ENCODE assay signal across 19 mouse cellular contexts in the genomic region with DNA sequence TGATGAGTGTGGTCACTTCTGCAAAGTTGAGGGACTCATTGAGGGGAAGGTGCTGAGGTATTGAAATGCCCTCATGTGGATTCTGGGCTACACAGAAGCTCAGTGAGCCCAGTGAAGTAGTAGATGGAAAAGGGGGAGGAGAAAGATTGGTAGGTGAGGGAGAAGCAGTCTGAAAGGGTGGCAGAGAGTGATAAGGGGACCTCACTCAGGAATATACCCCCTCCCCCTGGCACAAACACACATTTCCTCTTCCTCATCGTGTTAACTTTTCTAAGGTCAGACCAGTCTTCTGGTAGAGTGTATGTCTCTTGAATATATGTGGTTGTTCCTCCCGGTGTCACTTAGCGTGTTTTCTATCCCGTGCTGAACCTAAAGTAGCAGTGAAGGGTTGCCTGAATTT. TPM values are rescaled to one million over a fixed set of nuclear protein-coding genes. Genes with fewer than 3 reads are reported as not detected.
"Had no signal": no experiment of that assay in that cellular context is flagged by ENCODE, and none has a peak within 500 bp of the region (broad histone marks: within the 10 kb centered on the region; RNA-seq: fewer than 3 reads in every experiment).

No protein-coding gene starts in this region.

- DNase-seq: lung, adult 18-20 months; lung, embryonic 14.5 days; lung, postnatal 10 days; lung, postnatal 4 days; right cerebral cortex, postnatal 14 days; thymus, adult 2 months; thymus, postnatal 25 days; thymus, postnatal 4 days had no signal

- H3K4me2 ChIP-seq: lung, embryonic 14.5 days; midbrain, embryonic 13.5 days; midbrain, embryonic 15.5 days; neural tube, embryonic 12.5 days; stomach, embryonic 15.5 days had no signal

- H3K9me3 ChIP-seq: megakaryocyte, embryonic 14.5 days; midbrain, embryonic 13.5 days; midbrain, embryonic 15.5 days; neural tube, embryonic 12.5 days; stomach, embryonic 15.5 days had no signal

- H3K4me3 ChIP-seq: megakaryocyte, embryonic 14.5 days; midbrain, embryonic 13.5 days; midbrain, embryonic 15.5 days; neural tube, embryonic 12.5 days; stomach, embryonic 15.5 days had no signal

- H3K4me1 ChIP-seq: midbrain, embryonic 13.5 days; midbrain, embryonic 15.5 days; neural tube, embryonic 12.5 days; stomach, embryonic 15.5 days had no signal

- H3K27me3 ChIP-seq: megakaryocyte, embryonic 14.5 days; midbrain, embryonic 13.5 days; midbrain, embryonic 15.5 days; neural tube, embryonic 12.5 days; stomach, embryonic 15.5 days had no signal

- H3K27ac ChIP-seq: midbrain, embryonic 13.5 days; midbrain, embryonic 15.5 days; neural tube, embryonic 12.5 days; stomach, embryonic 15.5 days; stomach, postnatal 0 days had no signal

- H3K9ac ChIP-seq: lung, embryonic 14.5 days; midbrain, embryonic 13.5 days; midbrain, embryonic 15.5 days; neural tube, embryonic 12.5 days; stomach, embryonic 15.5 days had no signal

- ATAC-seq: midbrain, embryonic 13.5 days; midbrain, embryonic 15.5 days had no signal

RNA-seq across cellular contexts. Expression of a gene that starts 46.1 kb away (rescaled TPM):
- total RNA-seq: monocyte, adult 5-6 weeks; neutrophil, adult 5-6 weeks had no signal
- polyA plus RNA-seq: liver, embryonic 16.5 days; spleen, adult 2 months; urinary bladder, adult 2 months had no signal
